Mouse (Mus musculus): ENCODE data around the gene Nfib.

Gene Nfib

GRCm38 (mm10) chr4:82538069-82538811 lies 167.3 kb downstream of the Nfib start:
- peak; percentile 26 for DNase-seq

- peak; percentile 59 for DNase-seq
Observed at GRCm38 (mm10) chr4:82537279-82537967, 168.1 kb downstream of the Nfib start.

- peak; percentile 22 for DNase-seq
Observed at GRCm38 (mm10) chr4:82536435-82537278, 168.9 kb downstream of the Nfib start.

GRCm38 (mm10) chr4:82535606-82536434 lies 169.7 kb downstream of the Nfib start:
- DNase-seq: no peak

- no peak for DNase-seq
Observed at GRCm38 (mm10) chr4:82533231-82533630, 172.3 kb downstream of the Nfib start.

- DNase-seq: peak; percentile 42
Observed at GRCm38 (mm10) chr4:82532443-82533191, 172.9 kb downstream of the Nfib start.

GRCm38 (mm10) chr4:82531977-82532376 lies 173.6 kb downstream of the Nfib start:
- DNase-seq: no peak

- peak; percentile 70 for DNase-seq
Observed at GRCm38 (mm10) chr4:82530875-82531353, 174.6 kb downstream of the Nfib start.

GRCm38 (mm10) chr4:82528978-82529377 lies 176.6 kb downstream of the Nfib start:
- DNase-seq: no peak

- no peak for DNase-seq
Observed at GRCm38 (mm10) chr4:82519935-82520334, 185.6 kb downstream of the Nfib start.

- no peak for DNase-seq
Observed at GRCm38 (mm10) chr4:82518132-82518531, 187.4 kb downstream of the Nfib start.

- DNase-seq: no peak
Observed at GRCm38 (mm10) chr4:82517311-82517710, 188.2 kb downstream of the Nfib start.

- no peak for DNase-seq
Observed at GRCm38 (mm10) chr4:82516211-82516795, 189.2 kb downstream of the Nfib start.

- DNase-seq: no peak
Observed at GRCm38 (mm10) chr4:82514921-82515320, 190.6 kb downstream of the Nfib start.

- DNase-seq: no peak
Observed at GRCm38 (mm10) chr4:82514373-82514772, 191.2 kb downstream of the Nfib start.

GRCm38 (mm10) chr4:82513426-82513750 lies 192.2 kb downstream of the Nfib start:
- DNase-seq: no peak

GRCm38 (mm10) chr4:82512743-82513425 lies 192.7 kb downstream of the Nfib start:
- peak; percentile 98 for DNase-seq

GRCm38 (mm10) chr4:82512335-82512734 lies 193.2 kb downstream of the Nfib start:
- DNase-seq: peak; percentile 36

- peak; percentile 75 for DNase-seq
Observed at GRCm38 (mm10) chr4:82511524-82511923, 194.0 kb downstream of the Nfib start.

- DNase-seq: peak; percentile 54
Observed at GRCm38 (mm10) chr4:82511001-82511513, 194.5 kb downstream of the Nfib start.
